Mouse (Mus musculus) lung, postnatal 0 days (tissue): Measurements from ENCODE around the gene Olfr177.

Experiments used
- CTCF ChIP-seq: IDR thresholded peaks from 2 replicates; pipeline ENCODE4 v1.5.1; 2016; ENCODE audit warnings: antibody characterized with exemption, mild to moderate bottlenecking
- EP300 ChIP-seq: IDR thresholded peaks from 2 replicates; pipeline ENCODE4 v1.6.1; 2016; ENCODE audit warnings: antibody characterized with exemption, mild to moderate bottlenecking, control low read depth

DNA sequence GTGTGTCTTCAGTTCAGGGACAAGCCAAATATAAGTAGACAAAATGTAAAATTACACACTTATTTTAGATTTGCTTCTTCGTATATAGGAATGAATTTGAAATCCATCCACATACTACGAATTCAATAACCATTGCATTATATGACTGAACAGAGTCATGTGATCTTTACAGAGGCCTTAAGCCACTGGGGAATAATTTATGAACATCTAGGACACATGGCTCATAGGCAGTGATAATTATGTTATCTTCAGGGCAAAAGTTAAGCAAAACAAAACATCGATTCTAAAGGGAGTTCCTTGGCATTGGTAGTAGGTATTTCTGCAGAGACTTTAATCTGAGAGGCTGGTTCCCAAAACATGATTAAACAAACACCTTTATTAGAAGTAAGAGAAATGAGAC, 17.4 kb upstream of the Olfr177 start, which contains the start of gene Olfr178:
- no peak for TF ChIP-seq CTCF
- TF ChIP-seq EP300: no peak
